Mouse (Mus musculus) erythroid progenitor cell, adult 5-6 weeks (primary cell): Measurements from ENCODE around the gene Wfs1. TPM values are rescaled to one million over a fixed set of nuclear protein-coding genes. Genes with fewer than 3 reads are reported as not detected.
A peak's percentile ranks its signal among the peaks of the same experiment; 100 is the strongest.
"Not testable (repeated sequence)": the region's sequence is repeated elsewhere in the genome, so short reads cannot be mapped to it uniquely, and the experiment has no call there.

Source experiments
- ATAC-seq: replicated peaks from 2 replicates; pipeline ENCODE4 v1.8.0; 2016; ENCODE audit warnings: moderate number of reproducible peaks, mild to moderate bottlenecking, moderate TSS enrichment, inconsistent platforms; ENCODE audit not compliant: poor library complexity, low FRiP score, severe bottlenecking
- total RNA-seq, 2 experiments: library from RNA; stranded (forward) in 1 of 2; stranded (reverse) in 1 of 2; fragments of 150-400 nt in 1 of 2; fragments of 186-747, 209-891 nt in 1 of 2; gene quantifications; 2 replicates each; pipeline versions ENCODE4 v1.2.3 to v1.2.4; 2015 to 2017; ENCODE audit warnings: low replicate concordance in 2 of 2

Wfs1 gene
- total RNA-seq, 2 experiments from 2014 or later: 3.5 TPM; not detected in 1

GRCm38 (mm10) chr5:36989625-36989977 is 596 bp upstream of the Wfs1 start:
- no peak for ATAC-seq

- no peak for ATAC-seq
Measured at GRCm38 (mm10) chr5:36988124-36988780, 753 bp downstream of the Wfs1 start.

GRCm38 (mm10) chr5:36986617-36987016 is 2.4 kb downstream of the Wfs1 start:
- no peak for ATAC-seq

GRCm38 (mm10) chr5:36982271-36982670 is 6.7 kb downstream of the Wfs1 start:
- ATAC-seq: no peak

- ATAC-seq: no peak
Measured at GRCm38 (mm10) chr5:36979631-36980030, 9.4 kb downstream of the Wfs1 start.

GRCm38 (mm10) chr5:36979001-36979400 is 10.0 kb downstream of the Wfs1 start:
- no peak for ATAC-seq

- no peak for ATAC-seq
Measured at GRCm38 (mm10) chr5:36977809-36978208, 11.2 kb downstream of the Wfs1 start.

GRCm38 (mm10) chr5:36975336-36975735 is 13.7 kb downstream of the Wfs1 start:
- no peak for ATAC-seq

GRCm38 (mm10) chr5:36971587-36971986 is 17.4 kb downstream of the Wfs1 start:
- ATAC-seq: no peak

GRCm38 (mm10) chr5:36960501-36960900 is 28.5 kb downstream of the Wfs1 start:
- ATAC-seq: no peak

GRCm38 (mm10) chr5:36958837-36959236 is 30.2 kb downstream of the Wfs1 start:
- peak; percentile 60; the same call in 1 of the 2 replicates for ATAC-seq

GRCm38 (mm10) chr5:36955366-36955765 is 33.6 kb downstream of the Wfs1 start:
- no peak for ATAC-seq

GRCm38 (mm10) chr5:36952311-36952710 is 36.7 kb downstream of the Wfs1 start:
- no peak for ATAC-seq

GRCm38 (mm10) chr5:36950871-36951270 is 38.1 kb downstream of the Wfs1 start:
- no peak for ATAC-seq

GRCm38 (mm10) chr5:36948831-36949230 is 40.2 kb downstream of the Wfs1 start:
- ATAC-seq: no peak

GRCm38 (mm10) chr5:36946445-36946844 is 42.6 kb downstream of the Wfs1 start:
- no peak for ATAC-seq

GRCm38 (mm10) chr5:36945713-36946112 is 43.3 kb downstream of the Wfs1 start:
- no peak for ATAC-seq

- no peak for ATAC-seq
Measured at GRCm38 (mm10) chr5:36945102-36945701, 43.8 kb downstream of the Wfs1 start.

GRCm38 (mm10) chr5:36944552-36944951 is 44.5 kb downstream of the Wfs1 start:
- no peak for ATAC-seq

- ATAC-seq: no peak
Measured at GRCm38 (mm10) chr5:36942446-36942845, 46.6 kb downstream of the Wfs1 start.

GRCm38 (mm10) chr5:36938991-36939390 is 50.0 kb downstream of the Wfs1 start:
- ATAC-seq: not testable (repeated sequence)

GRCm38 (mm10) chr5:36938021-36938420 is 51.0 kb downstream of the Wfs1 start:
- ATAC-seq: no peak
